Mouse (Mus musculus): Measurements from ENCODE around the gene 2200002J24Rik.

2200002J24Rik gene

GRCm38 (mm10) chr7:30698589-30698988, at the start of gene 2200002J24Rik:
TSS of gene 2200002J24Rik (plus strand) at chr7:30698926.
- DNase-seq (ENCODE audit: low read depth, low spot score), result peak; percentile 79

GRCm38 (mm10) chr7:30649591-30650540, 48.9 kb upstream of the 2200002J24Rik start, which contains the start of gene Rbm42:
TSS of gene Rbm42 (minus strand) at chr7:30650317.
- peak; percentile 99 for DNase-seq (ENCODE audit: low read depth, low spot score)

DNA sequence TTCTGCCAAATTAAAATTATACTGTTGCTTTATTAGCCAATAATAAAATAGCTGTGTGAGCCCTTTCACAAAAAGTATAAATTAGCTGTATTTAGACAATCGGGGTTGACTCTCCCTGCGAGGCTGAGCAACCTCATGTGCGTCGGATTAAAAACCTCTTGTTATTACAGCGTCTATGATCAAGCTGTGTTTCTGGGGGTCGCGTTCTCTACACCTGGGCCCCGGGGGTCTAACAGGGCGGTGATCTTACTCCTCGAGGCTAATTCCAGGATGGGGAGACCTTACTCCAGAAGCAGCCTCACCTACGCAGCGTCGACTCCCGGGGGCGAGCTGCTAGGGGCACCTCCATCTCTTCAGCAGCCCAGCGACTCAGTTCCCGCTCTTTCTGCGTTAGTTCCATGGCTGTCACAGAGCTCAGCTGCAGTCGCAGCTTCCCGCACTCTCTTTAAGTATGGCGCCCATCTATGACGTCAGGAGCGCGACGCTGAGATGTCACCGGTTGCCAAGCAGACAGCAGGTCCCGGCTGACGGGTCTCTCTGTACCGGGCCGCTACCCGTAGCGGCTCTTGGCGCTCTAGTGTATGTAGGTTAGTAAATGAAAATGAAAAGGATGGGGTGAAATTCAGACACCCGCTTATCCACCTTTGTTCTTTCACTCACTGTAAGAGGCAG, 34.1 kb upstream of the 2200002J24Rik start, which contains the start of gene Haus5:
Haus5 (minus strand) TSS at position 466 of the 672 bp plus-strand sequence.
- peak; percentile 93 for DNase-seq (ENCODE audit: low read depth, low spot score)

- no peak for DNase-seq (ENCODE audit: low read depth, low spot score)
These were observed 33.4 kb upstream of the 2200002J24Rik start for GRCm38 (mm10) chr7:30665321-30665720.

DNA sequence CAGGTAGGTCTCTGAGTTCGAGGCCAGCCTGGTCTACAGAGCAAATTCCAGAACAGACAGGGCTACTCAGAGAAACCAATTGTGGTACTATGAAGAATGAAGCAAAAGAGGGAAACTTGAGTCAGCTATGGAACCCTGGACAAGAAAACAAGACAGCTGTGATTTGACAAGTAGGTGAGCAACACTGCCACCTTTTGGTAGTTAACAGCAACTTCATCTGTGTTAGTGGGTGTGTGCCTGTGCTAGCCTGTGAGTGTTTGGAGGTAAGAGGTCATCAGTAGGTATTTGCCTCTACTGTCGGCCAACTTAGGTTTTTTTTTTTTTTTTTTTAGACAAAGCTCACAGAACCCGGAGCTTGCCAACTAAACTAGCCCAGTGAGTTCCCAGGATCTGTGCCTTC, 29.5 kb upstream of the 2200002J24Rik start:
- DNase-seq (ENCODE audit: low read depth, low spot score), result peak; percentile 90

- peak; percentile 77 for DNase-seq (ENCODE audit: low read depth, low spot score)
These were observed 27.2 kb upstream of the 2200002J24Rik start, which contains the start of gene Pmis2 for GRCm38 (mm10) chr7:30671480-30671879. TSS of gene Pmis2 (minus strand) at chr7:30671605.

GRCm38 (mm10) chr7:30678263-30678975, 20.3 kb upstream of the 2200002J24Rik start:
- no peak for DNase-seq (ENCODE audit: low read depth, low spot score)

DNA sequence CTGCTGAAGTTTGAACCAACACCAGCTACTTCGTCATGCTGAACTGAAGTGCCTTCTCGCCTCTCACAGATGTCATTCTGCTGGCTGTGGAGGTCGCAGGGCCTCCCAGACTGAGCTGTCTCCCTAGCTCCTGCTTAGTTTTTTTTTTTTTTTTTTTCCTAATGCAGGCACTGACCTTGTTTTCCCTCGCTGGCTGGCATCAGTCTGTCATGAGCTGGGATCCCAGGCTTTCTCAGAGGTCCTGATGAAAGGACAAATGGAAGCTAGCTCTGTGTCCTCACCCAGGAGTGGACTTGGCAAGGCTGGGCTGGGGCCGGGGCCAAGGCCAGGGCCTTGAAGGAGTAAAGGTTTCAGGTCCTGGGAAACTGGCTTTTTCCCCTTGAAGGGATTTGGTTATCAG, 16.8 kb upstream of the 2200002J24Rik start:
- no peak for DNase-seq (ENCODE audit: low read depth, low spot score)

DNA sequence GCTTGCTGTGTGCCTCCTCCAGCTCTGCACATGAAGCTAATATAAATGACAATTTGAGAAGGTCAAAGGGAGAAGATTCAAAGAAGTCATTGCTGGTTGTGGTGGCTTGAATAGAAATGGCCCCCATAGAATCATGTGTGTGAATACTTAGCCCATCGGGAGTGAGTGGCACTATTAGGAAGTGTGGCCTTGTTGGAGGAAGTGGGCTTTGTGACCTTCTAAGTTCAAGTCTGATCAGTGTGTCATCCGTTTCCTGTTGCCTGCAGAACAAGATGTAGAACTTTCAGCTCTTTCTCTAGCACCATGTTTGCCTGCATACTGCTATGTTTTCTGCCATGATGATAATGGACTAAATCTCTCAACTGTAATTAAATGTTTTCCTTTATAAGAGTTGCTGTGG, 15.3 kb upstream of the 2200002J24Rik start:
- DNase-seq (ENCODE audit: low read depth, low spot score), result no peak

DNA sequence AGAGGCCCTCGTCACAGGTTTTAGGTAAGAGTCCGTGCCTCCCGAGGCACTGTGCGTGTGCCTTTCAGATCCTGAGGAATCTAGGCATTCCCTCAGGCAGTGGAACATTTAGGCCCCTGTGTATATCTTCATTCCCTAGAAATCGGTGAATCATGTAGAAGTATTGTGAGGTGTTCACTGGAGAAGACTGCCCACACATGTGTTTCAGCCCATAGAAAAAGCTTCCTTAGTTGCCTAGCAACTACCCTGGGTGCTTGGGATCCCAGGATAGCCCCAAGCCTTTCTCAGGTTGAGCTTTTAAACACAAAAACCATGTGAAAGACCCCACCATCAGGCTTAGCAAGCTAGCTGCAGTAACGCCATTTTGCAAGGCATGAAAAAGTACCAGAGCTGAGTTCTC, 10.4 kb upstream of the 2200002J24Rik start:
- no peak for DNase-seq (ENCODE audit: low read depth, low spot score)

- no peak for DNase-seq (ENCODE audit: low read depth, low spot score)
These were observed 625 bp upstream of the 2200002J24Rik start for GRCm38 (mm10) chr7:30698101-30698500.

GRCm38 (mm10) chr7:30706214-30706882, 7.6 kb downstream of the 2200002J24Rik start:
- no peak for DNase-seq (ENCODE audit: low read depth, low spot score)

DNA sequence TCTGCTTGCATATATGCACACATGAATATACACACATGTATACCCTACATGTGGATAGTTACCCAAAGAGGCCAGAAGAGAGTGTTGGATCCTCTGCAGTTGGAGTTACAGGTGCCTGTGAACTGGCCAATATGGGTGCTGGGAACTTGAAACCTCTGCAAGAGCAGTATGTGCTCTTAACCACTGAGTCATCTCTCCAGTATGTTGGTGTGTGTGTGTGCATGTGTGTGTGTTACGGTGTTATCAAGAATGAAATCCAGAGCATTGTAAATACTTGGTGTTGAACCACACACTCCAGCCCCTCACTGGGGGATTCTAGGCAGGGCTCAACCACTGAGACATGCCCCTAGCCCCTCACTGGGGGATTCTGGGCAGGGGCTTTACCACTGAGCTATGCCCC, 8.7 kb downstream of the 2200002J24Rik start:
- DNase-seq (ENCODE audit: low read depth, low spot score), result no peak

DNA sequence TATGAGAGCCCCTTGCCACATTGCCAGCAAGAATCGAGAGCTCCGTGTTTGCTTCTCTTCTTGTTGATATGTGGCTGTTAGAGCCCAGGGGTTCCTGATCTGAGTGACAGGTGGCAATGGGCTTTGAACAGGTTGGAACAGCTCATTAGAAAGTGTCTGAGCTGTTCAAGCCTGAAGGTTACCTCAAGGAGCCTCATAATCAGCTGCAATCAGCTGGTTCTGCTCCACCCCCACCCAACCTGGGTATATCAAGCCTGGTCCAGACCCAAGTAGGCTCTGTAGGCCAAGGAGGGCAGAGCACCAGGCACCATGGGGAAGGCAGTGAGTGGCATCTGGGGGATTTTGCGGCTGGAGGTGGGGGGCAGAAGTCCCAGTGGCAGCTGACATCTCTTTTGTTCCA, 13.2 kb downstream of the 2200002J24Rik start, which contains the start of gene Atp4a:
Atp4a (plus strand) TSS at position 268 of the 400 bp plus-strand sequence.
- DNase-seq (ENCODE audit: low read depth, low spot score), result no peak

GRCm38 (mm10) chr7:30717006-30717715, 18.4 kb downstream of the 2200002J24Rik start:
- peak; percentile 100 for DNase-seq (ENCODE audit: low read depth, low spot score)

DNA sequence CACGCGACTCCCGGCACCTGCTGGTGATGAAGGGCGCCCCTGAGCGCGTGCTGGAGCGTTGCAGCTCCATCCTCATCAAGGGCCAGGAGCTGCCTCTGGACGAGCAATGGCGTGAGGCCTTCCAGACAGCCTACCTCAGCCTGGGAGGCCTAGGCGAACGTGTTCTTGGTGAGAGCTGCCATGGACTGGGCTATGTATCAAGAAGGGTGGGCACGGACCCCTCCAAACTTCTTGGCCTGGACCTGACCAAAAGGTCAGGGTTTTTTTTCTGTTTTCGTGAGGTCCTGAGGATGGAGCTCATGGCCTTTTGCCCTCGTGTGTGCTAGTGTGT, 19.0 kb downstream of the 2200002J24Rik start:
- no peak for DNase-seq (ENCODE audit: low read depth, low spot score)

GRCm38 (mm10) chr7:30719669-30720068, 20.9 kb downstream of the 2200002J24Rik start:
- no peak for DNase-seq (ENCODE audit: low read depth, low spot score)

DNA sequence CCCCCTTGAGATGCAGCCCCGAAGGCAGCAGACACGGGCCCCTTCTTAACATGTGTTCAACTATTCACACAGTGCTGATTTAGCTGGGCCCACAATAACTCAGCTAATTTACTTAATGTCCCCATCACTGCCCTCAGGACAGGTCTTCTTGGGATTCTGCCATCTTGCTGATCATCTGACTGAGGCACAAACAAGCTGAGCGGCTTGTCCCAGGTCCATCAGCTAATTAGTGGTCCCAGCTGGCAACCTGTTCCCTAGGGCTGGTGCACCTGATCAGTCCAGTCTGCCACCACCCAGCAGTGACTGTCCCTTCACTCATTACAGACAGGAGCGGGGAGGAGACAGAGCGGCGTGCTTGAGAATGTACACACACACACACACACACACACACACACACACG, 22.6 kb downstream of the 2200002J24Rik start:
- DNase-seq (ENCODE audit: low read depth, low spot score), result no peak

GRCm38 (mm10) chr7:30723274-30723953, 24.7 kb downstream of the 2200002J24Rik start:
- DNase-seq (ENCODE audit: low read depth, low spot score), result no peak

- DNase-seq (ENCODE audit: low read depth, low spot score), result no peak
These were observed 29.5 kb downstream of the 2200002J24Rik start for GRCm38 (mm10) chr7:30728214-30728613.

All from ES-CJ7 (cell line).